Mouse (Mus musculus) neural tube, embryonic 13.5 days (tissue): ENCODE measurements at regions not wholly inside any gene's neighbourhood (a gene's known extent, or its start where the extent isn't known, plus 50 kb on each side); places are given as distances from the start of the nearest gene placed in this dataset.

Experiments
- ATAC-seq: fragments of 200-750 bp; cut with Nextera tagmentation; 2 replicates; pipeline ENCODE4 v1.8.0; 2017; ENCODE audit warnings: low read depth, mild to moderate bottlenecking, moderate TSS enrichment, moderate library complexity
- H3K27ac ChIP-seq: fragments of 300-500 bp; sonication (generic); replicated peaks from 2 replicates; pipeline ENCODE4 v1.5.1; 2015; ENCODE audit warnings: moderate library complexity, mild to moderate bottlenecking, inconsistent platforms
- H3K27me3 ChIP-seq: fragments of 300-500 bp; sonication (generic); 2 replicates; pipeline ENCODE4 v1.6.1; 2015; ENCODE audit warnings: mild to moderate bottlenecking, inconsistent platforms
- H3K36me3 ChIP-seq: fragments of 300-500 bp; sonication (generic); 2 replicates; pipeline ENCODE4 v1.6.1; 2015; ENCODE audit warnings: mild to moderate bottlenecking, inconsistent platforms
- H3K4me1 ChIP-seq: fragments of 300-500 bp; sonication (generic); replicated peaks from 2 replicates; pipeline ENCODE4 v1.6.1; 2015; ENCODE audit warnings: inconsistent platforms
- H3K4me2 ChIP-seq: fragments of 300-500 bp; sonication (generic); 2 replicates; pipeline ENCODE4 v1.6.1; 2015; ENCODE audit warnings: inconsistent platforms, mild to moderate bottlenecking, moderate library complexity
- H3K4me3 ChIP-seq: fragments of 300-500 bp; sonication (generic); 2 replicates; pipeline ENCODE4 v1.5.1; 2015; ENCODE audit warnings: mild to moderate bottlenecking, inconsistent platforms
- H3K9ac ChIP-seq: fragments of 300-500 bp; sonication (generic); 2 replicates; pipeline ENCODE4 v1.6.1; 2015; ENCODE audit warnings: moderate library complexity, mild to moderate bottlenecking, inconsistent platforms
- H3K9me3 ChIP-seq: fragments of 300-500 bp; sonication (generic); 2 replicates; pipeline ENCODE4 v1.6.1; 2016; ENCODE audit warnings: inconsistent platforms
- WGBS: fragments of 180-500 bp; shearing (Covaris S2); methylation state at CpG from one replicate; pipeline ENCODE4 v1.1.7; 2015; 5-methylcytosine and 5-hydroxymethylcytosine counted together

- Histone ChIP-seq H3K36me3 (no peaks in the 10 kb centered on the region), H3K4me3 (no peak overlapping the region), H3K27ac (no peak overlapping the region), H3K4me1 (no peaks in the 10 kb centered on the region), H3K4me2 (no peak overlapping the region), H3K9me3 (no peaks in the 10 kb centered on the region), H3K27me3 (no peaks in the 10 kb centered on the region; the same call in 1 of the 2 replicates), H3K9ac (no peak overlapping the region)
- WGBS = 78% methylated on average over 3 of the region's 3 CpGs
- ATAC-seq = no peak
Observed at GRCm38 (mm10) chr7:134436917-134437316, 51.5 kb upstream of the D7Ertd443e start.

GRCm38 (mm10) chr7:134439281-134439680, 53.8 kb upstream of the D7Ertd443e start:
- H3K27me3 ChIP-seq = no peaks in the 10 kb centered on the region; the same call in 1 of the 2 replicates
- no peaks in the 10 kb centered on the region for H3K36me3 ChIP-seq
- 91% methylated on average over 5 of the region's 5 CpGs for WGBS
- no peak overlapping the region for H3K9ac ChIP-seq
- no peaks in the 10 kb centered on the region for H3K4me1 ChIP-seq
- H3K27ac ChIP-seq = no peak overlapping the region
- ATAC-seq = no peak
- H3K9me3 ChIP-seq = no peaks in the 10 kb centered on the region
- no peak overlapping the region for H3K4me2 ChIP-seq
- no peak overlapping the region for H3K4me3 ChIP-seq

- WGBS = 61% methylated on average over 8 of the region's 8 CpGs
Observed at GRCm38 (mm10) chr7:134445008-134445806, 59.7 kb upstream of the D7Ertd443e start.

GRCm38 (mm10) chr7:134447648-134448202, 62.3 kb upstream of the D7Ertd443e start:
- Histone ChIP-seq H3K9ac (no peak overlapping the region), H3K27ac (no peak overlapping the region), H3K4me3 (no peak overlapping the region), H3K9me3 (no peaks in the 10 kb centered on the region), H3K36me3 (no peaks in the 10 kb centered on the region), H3K27me3 (no peaks in the 10 kb centered on the region), H3K4me2 (no peak overlapping the region), H3K4me1 (no peaks in the 10 kb centered on the region)
- ATAC-seq = no peak

More at GRCm38 (mm10) chr7:134445008-134445806, 59.7 kb upstream of the D7Ertd443e start:
- H3K9me3 ChIP-seq = no peaks in the 10 kb centered on the region
- no peak overlapping the region for H3K9ac ChIP-seq
- no peak overlapping the region for H3K27ac ChIP-seq
- no peaks in the 10 kb centered on the region for H3K4me1 ChIP-seq
- no peaks in the 10 kb centered on the region for H3K36me3 ChIP-seq
- ATAC-seq = no peak
- H3K27me3 ChIP-seq = no peaks in the 10 kb centered on the region; the same call in 1 of the 2 replicates
- no peak overlapping the region for H3K4me2 ChIP-seq
- no peak overlapping the region for H3K4me3 ChIP-seq

GRCm38 (mm10) chr7:134448831-134449230, 63.4 kb upstream of the D7Ertd443e start:
- WGBS = 75% methylated on average over 2 of the region's 2 CpGs
- H3K27me3 ChIP-seq = no peaks in the 10 kb centered on the region
- no peak for ATAC-seq

GRCm38 (mm10) chr7:134462677-134463076, 77.2 kb upstream of the D7Ertd443e start:
- no peak for ATAC-seq

More at GRCm38 (mm10) chr7:134448831-134449230, 63.4 kb upstream of the D7Ertd443e start:
- 0 out of 2 replicates have a peak, but pooled peaks cover 7% of the 10 kb centered on the region for H3K9me3 ChIP-seq
- H3K9ac ChIP-seq = no peak overlapping the region
- no peaks in the 10 kb centered on the region for H3K36me3 ChIP-seq
- no peak overlapping the region for H3K4me2 ChIP-seq
- no peaks in the 10 kb centered on the region for H3K4me1 ChIP-seq
- H3K4me3 ChIP-seq = no peak overlapping the region
- H3K27ac ChIP-seq = no peak overlapping the region

GRCm38 (mm10) chr7:134463380-134463779, 77.9 kb upstream of the D7Ertd443e start:
- WGBS = 91% methylated on average over 4 of the region's 4 CpGs
- ATAC-seq = no peak
- H3K4me2 ChIP-seq = no peak overlapping the region

More at GRCm38 (mm10) chr7:134462677-134463076, 77.2 kb upstream of the D7Ertd443e start:
- Histone ChIP-seq H3K4me1 (no peaks in the 10 kb centered on the region), H3K27ac (no peak overlapping the region), H3K36me3 (no peaks in the 10 kb centered on the region), H3K9me3 (no peaks in the 10 kb centered on the region), H3K27me3 (no peaks in the 10 kb centered on the region), H3K9ac (no peak overlapping the region), H3K4me3 (no peak overlapping the region), H3K4me2 (no peak overlapping the region)
- WGBS = 78% methylated on average over 3 of the region's 3 CpGs

GRCm38 (mm10) chr7:134467216-134467615, 81.8 kb upstream of the D7Ertd443e start:
- WGBS = 77% methylated on average over 3 of the region's 3 CpGs
- no peaks in the 10 kb centered on the region for H3K27me3 ChIP-seq
- no peak overlapping the region for H3K27ac ChIP-seq
- H3K4me1 ChIP-seq = no peaks in the 10 kb centered on the region
- no peak for ATAC-seq
- no peak overlapping the region for H3K4me2 ChIP-seq
- no peaks in the 10 kb centered on the region for H3K36me3 ChIP-seq
- H3K9ac ChIP-seq = no peak overlapping the region
- H3K9me3 ChIP-seq = no peaks in the 10 kb centered on the region
- no peak overlapping the region for H3K4me3 ChIP-seq

More at GRCm38 (mm10) chr7:134463380-134463779, 77.9 kb upstream of the D7Ertd443e start:
- no peaks in the 10 kb centered on the region for H3K36me3 ChIP-seq
- H3K4me1 ChIP-seq = no peaks in the 10 kb centered on the region
- no peak overlapping the region for H3K4me3 ChIP-seq
- no peaks in the 10 kb centered on the region for H3K27me3 ChIP-seq
- no peak overlapping the region for H3K9ac ChIP-seq
- no peak overlapping the region for H3K27ac ChIP-seq
- H3K9me3 ChIP-seq = no peaks in the 10 kb centered on the region

- ATAC-seq = no peak
- Histone ChIP-seq H3K9me3 (no peaks in the 10 kb centered on the region), H3K9ac (no peak overlapping the region), H3K27me3 (no peaks in the 10 kb centered on the region), H3K4me1 (no peaks in the 10 kb centered on the region), H3K4me2 (no peak overlapping the region), H3K4me3 (no peak overlapping the region), H3K27ac (no peak overlapping the region), H3K36me3 (no peaks in the 10 kb centered on the region)
- 33% methylated on average over 2 of the region's 2 CpGs for WGBS
Observed at GRCm38 (mm10) chr7:134471286-134471685, 85.8 kb upstream of the D7Ertd443e start.

DNA sequence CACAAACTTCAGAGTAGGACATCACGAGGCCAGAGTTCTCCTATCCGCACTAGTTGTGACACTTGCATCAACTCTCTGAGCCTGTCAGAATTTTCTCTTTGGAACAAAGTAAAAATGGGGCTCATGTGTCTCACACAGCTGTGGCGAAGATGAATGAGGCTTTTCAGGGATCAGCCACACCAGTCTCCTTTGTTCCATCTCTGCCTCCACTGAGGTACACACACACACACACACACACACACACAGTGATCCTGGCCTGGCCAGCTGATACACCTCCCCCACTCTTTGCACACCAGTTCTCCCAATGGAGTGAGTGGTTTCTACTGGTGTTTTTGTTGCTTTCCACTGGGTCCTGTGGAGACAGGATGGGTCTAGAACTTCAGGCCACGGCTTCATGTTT, 105.9 kb upstream of the D7Ertd443e start:
- Histone ChIP-seq H3K4me3 (no peak overlapping the region), H3K4me1 (no peaks in the 10 kb centered on the region), H3K9me3 (no peaks in the 10 kb centered on the region), H3K9ac (no peak overlapping the region), H3K36me3 (no peaks in the 10 kb centered on the region), H3K27me3 (no peaks in the 10 kb centered on the region), H3K4me2 (no peak overlapping the region), H3K27ac (no peak overlapping the region)
- no peak for ATAC-seq
- WGBS = 73% methylated on average over 4 of the region's 4 CpGs

DNA sequence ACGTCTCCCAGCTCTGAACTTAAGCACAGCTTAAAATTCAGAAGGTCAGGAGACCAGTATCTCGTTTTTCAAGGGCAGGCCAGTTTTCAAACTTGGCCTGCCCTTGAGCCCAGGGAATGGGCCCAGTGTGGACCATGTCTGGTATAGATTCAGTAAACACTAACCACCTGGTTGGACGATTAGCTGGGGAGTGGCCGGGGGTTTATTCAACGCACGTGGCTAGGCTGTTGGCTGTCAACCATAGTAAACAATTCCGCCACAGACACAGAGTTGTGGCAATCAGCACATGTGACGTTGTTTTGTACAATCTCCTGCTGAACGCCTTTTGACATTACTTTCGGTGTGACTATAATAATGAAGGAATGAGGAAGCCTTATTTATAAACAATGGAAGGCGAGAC, 111.8 kb upstream of the D7Ertd443e start:
- Histone ChIP-seq H3K4me2 (no peak overlapping the region), H3K4me3 (no peak overlapping the region), H3K9ac (no peak overlapping the region), H3K27me3 (no peaks in the 10 kb centered on the region), H3K27ac (no peak overlapping the region), H3K4me1 (0 out of 2 replicates have a peak, but pooled peaks cover 4% of the 10 kb centered on the region), H3K36me3 (no peaks in the 10 kb centered on the region), H3K9me3 (no peaks in the 10 kb centered on the region)
- no peak for ATAC-seq
- 78% methylated on average over 11 of the region's 11 CpGs for WGBS

DNA sequence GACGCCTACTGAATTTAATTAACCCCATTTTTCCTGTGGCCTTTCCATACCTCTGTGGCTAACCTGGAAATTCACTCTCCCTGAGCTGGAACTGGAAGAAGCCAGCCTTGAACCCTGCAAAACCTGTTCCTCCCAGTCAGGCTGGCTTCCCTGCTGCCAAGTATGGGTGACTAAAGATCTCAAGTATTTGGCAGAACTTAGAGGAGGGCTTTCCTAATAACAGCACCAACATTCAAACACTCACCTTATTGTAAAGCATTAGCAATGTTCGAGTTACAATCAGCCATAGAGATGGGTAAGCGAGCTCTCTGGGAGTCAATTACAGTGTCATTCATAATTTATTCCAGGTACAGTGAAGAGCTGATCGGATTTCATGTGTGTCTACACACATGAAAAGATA, 112.4 kb upstream of the D7Ertd443e start:
- Histone ChIP-seq H3K4me1 (0 out of 2 replicates have a peak, but pooled peaks cover 4% of the 10 kb centered on the region), H3K9ac (no peak overlapping the region), H3K4me2 (no peak overlapping the region), H3K4me3 (no peak overlapping the region), H3K36me3 (no peaks in the 10 kb centered on the region), H3K27me3 (no peaks in the 10 kb centered on the region), H3K9me3 (no peaks in the 10 kb centered on the region), H3K27ac (no peak overlapping the region)
- no peak for ATAC-seq
- 78% methylated on average over 4 of the region's 4 CpGs for WGBS
